Mouse (Mus musculus): Measurements from ENCODE around the gene Rcor2. TPM values are rescaled to one million over a fixed set of nuclear protein-coding genes. Genes with fewer than 3 reads are reported as not detected.

Gene Rcor2
- polyA plus RNA-seq, 1 experiment from 2014 or later: 30.0 TPM

DNA sequence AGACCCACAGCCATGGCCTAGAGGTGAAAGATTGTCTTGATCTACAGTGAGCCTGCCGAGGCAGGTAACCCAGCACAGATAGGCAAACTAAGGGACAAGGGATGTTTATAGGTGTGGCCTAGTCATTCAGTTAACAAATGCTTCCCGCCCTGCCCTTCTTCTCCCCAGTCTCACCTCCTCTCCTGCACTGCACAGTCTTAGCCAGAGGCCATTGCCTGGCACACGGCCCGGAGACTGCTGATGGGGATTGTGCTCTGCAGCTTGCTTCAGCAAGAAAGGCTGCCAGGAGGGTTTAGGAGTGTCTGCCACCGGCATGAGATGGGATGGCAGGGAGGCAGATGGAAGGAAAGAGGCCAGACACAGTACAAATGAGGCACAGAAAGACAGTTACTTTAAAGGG, 9.2 kb upstream of the Rcor2 start:
- no peak overlapping the region for H3K9ac ChIP-seq (ENCODE audit: low read length)
- DNase-seq (ENCODE audit: low spot score) (no peak), ATAC-seq (ENCODE audit: insufficient number of reproducible peaks, low FRiP score, low TSS enrichment, low read depth) (no peak)
- no peak overlapping the region for H3K4me2 ChIP-seq (ENCODE audit: low read depth, severe bottlenecking)
- H3K27me3 ChIP-seq (ENCODE audit: control insufficient read depth, insufficient read depth, low read length): no peaks in the 10 kb centered on the region
- H3K9me3 ChIP-seq (ENCODE audit: control insufficient read depth, low read length): no peaks in the 10 kb centered on the region; the same call in 1 of the 2 replicates
- WGBS: 84% methylated on average over 5 of the region's 5 CpGs
- H3K4me3 ChIP-seq (ENCODE audit: low read depth, low read length): no peak overlapping the region
- no peaks in the 10 kb centered on the region for H3K36me3 ChIP-seq (ENCODE audit: control insufficient read depth, insufficient read depth, low read length)
- H3K4me1 ChIP-seq (ENCODE audit: control insufficient read depth, insufficient read depth, low read length): no peaks in the 10 kb centered on the region
- H3K27ac ChIP-seq (replicated peaks; ENCODE audit: low read depth, low read length): no peak overlapping the region

- WGBS: 96% methylated on average over 1 of the region's 1 CpGs
- no peak overlapping the region for H3K27ac ChIP-seq (replicated peaks; ENCODE audit: low read depth, low read length)
- H3K4me2 ChIP-seq (ENCODE audit: low read depth, severe bottlenecking): no peak overlapping the region
- H3K4me1 ChIP-seq (ENCODE audit: control insufficient read depth, insufficient read depth, low read length): peaks cover 25% of the 10 kb centered on the region
- H3K27me3 ChIP-seq (ENCODE audit: control insufficient read depth, insufficient read depth, low read length): no peaks in the 10 kb centered on the region
- DNase-seq (ENCODE audit: low spot score) (no peak), ATAC-seq (ENCODE audit: insufficient number of reproducible peaks, low FRiP score, low TSS enrichment, low read depth) (no peak)
- H3K4me3 ChIP-seq (ENCODE audit: low read depth, low read length): no peak overlapping the region
- H3K36me3 ChIP-seq (ENCODE audit: control insufficient read depth, insufficient read depth, low read length): no peaks in the 10 kb centered on the region
- no peak overlapping the region for H3K9ac ChIP-seq (ENCODE audit: low read length)
- no peaks in the 10 kb centered on the region for H3K9me3 ChIP-seq (ENCODE audit: control insufficient read depth, low read length)
These were observed 5.6 kb upstream of the Rcor2 start for GRCm38 (mm10) chr19:7261476-7261875.

- no peaks in the 10 kb centered on the region for H3K27me3 ChIP-seq (ENCODE audit: control insufficient read depth, insufficient read depth, low read length)
- no peak overlapping the region for H3K9ac ChIP-seq (ENCODE audit: low read length)
- H3K36me3 ChIP-seq (ENCODE audit: control insufficient read depth, insufficient read depth, low read length): no peaks in the 10 kb centered on the region
- DNase-seq (ENCODE audit: low spot score): no peak
- H3K4me1 ChIP-seq (ENCODE audit: control insufficient read depth, insufficient read depth, low read length): peaks cover 30% of the 10 kb centered on the region
- WGBS: 92% methylated on average over 3 of the region's 3 CpGs
- H3K4me2 ChIP-seq (ENCODE audit: low read depth, severe bottlenecking): no peak overlapping the region
- H3K4me3 ChIP-seq (ENCODE audit: low read depth, low read length): no peak overlapping the region
- no peak for ATAC-seq (ENCODE audit: insufficient number of reproducible peaks, low FRiP score, low TSS enrichment, low read depth)
- H3K9me3 ChIP-seq (ENCODE audit: control insufficient read depth, low read length): no peaks in the 10 kb centered on the region
- H3K27ac ChIP-seq (replicated peaks; ENCODE audit: low read depth, low read length): no peak overlapping the region
These were observed 5.2 kb upstream of the Rcor2 start for GRCm38 (mm10) chr19:7261964-7262363.

- no peak for DNase-seq (ENCODE audit: low spot score)
- Histone ChIP-seq H3K4me1 (ENCODE audit: control insufficient read depth, insufficient read depth, low read length) (peaks cover 36% of the 10 kb centered on the region), H3K27me3 (ENCODE audit: control insufficient read depth, insufficient read depth, low read length) (no peaks in the 10 kb centered on the region), H3K4me3 (ENCODE audit: low read depth, low read length) (no peak overlapping the region), H3K4me2 (ENCODE audit: low read depth, severe bottlenecking) (no peak overlapping the region), H3K9ac (ENCODE audit: low read length) (no peak overlapping the region), H3K36me3 (ENCODE audit: control insufficient read depth, insufficient read depth, low read length) (no peaks in the 10 kb centered on the region), H3K27ac (replicated peaks; ENCODE audit: low read depth, low read length) (no peak overlapping the region), H3K9me3 (ENCODE audit: control insufficient read depth, low read length) (no peaks in the 10 kb centered on the region)
- WGBS: 93% methylated on average over 1 of the region's 1 CpGs
- ATAC-seq (ENCODE audit: insufficient number of reproducible peaks, low FRiP score, low TSS enrichment, low read depth): no peak
These were observed 4.5 kb upstream of the Rcor2 start for GRCm38 (mm10) chr19:7262592-7262991.

DNA sequence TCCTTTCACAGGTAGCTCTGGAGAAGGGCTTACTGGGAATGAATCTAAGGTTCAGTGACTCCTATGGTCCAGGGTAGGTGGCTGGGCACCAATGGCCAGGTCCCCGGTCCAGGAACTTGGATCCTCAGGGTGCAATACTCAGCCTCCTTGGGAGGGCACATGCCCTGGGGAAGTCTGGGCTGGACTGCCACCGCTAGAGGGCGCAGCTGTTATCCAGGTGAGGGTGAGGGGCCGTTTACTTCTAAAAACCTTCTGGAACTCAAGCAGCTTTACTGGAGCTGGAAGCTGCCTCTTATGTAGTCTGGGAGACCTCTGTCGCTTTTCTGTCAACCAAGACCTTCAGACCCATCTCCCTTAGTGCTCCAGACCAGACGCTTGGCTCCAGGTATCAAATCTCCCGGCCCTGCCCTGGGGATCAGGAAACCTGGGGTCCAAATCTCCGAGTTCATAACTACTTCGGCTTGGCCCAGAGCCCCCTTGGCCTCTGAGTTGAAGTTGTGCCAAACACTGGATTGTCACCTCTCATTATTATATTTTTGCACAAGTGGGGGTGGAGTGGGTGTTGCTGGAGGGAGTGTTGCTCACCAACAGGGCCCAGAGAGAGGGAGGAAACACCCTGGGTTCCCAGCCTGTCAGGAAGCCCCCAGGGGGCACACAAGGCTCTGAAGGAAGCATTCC, 2.9 kb upstream of the Rcor2 start:
- no peaks in the 10 kb centered on the region for H3K9me3 ChIP-seq (ENCODE audit: control insufficient read depth, low read length)
- no peaks in the 10 kb centered on the region for H3K36me3 ChIP-seq (ENCODE audit: control insufficient read depth, insufficient read depth, low read length)
- ATAC-seq (ENCODE audit: insufficient number of reproducible peaks, low FRiP score, low TSS enrichment, low read depth): no peak
- DNase-seq (ENCODE audit: low spot score): peak; percentile 93
- no peak overlapping the region for H3K4me2 ChIP-seq (ENCODE audit: low read depth, severe bottlenecking)
- WGBS: 22% methylated on average over 9 of the region's 9 CpGs
- no peak overlapping the region for H3K4me3 ChIP-seq (ENCODE audit: low read depth, low read length)
- H3K27me3 ChIP-seq (ENCODE audit: control insufficient read depth, insufficient read depth, low read length): no peaks in the 10 kb centered on the region
- H3K9ac ChIP-seq (ENCODE audit: low read length): no peak overlapping the region; the same call in 1 of the 2 replicates
- peak overlapping the region; percentile 0; the same call in 1 of the 2 replicates for H3K27ac ChIP-seq (replicated peaks; ENCODE audit: low read depth, low read length)
- peaks cover 39% of the 10 kb centered on the region for H3K4me1 ChIP-seq (ENCODE audit: control insufficient read depth, insufficient read depth, low read length)

- Histone ChIP-seq H3K4me1 (ENCODE audit: control insufficient read depth, insufficient read depth, low read length) (peaks cover 43% of the 10 kb centered on the region), H3K9ac (ENCODE audit: low read length) (peak overlapping the region; percentile 36; the same call in 1 of the 2 replicates), H3K27me3 (ENCODE audit: control insufficient read depth, insufficient read depth, low read length) (no peaks in the 10 kb centered on the region), H3K4me2 (ENCODE audit: low read depth, severe bottlenecking) (no peak overlapping the region), H3K4me3 (ENCODE audit: low read depth, low read length) (no peak overlapping the region), H3K36me3 (ENCODE audit: control insufficient read depth, insufficient read depth, low read length) (no peaks in the 10 kb centered on the region), H3K9me3 (ENCODE audit: control insufficient read depth, low read length) (no peaks in the 10 kb centered on the region), H3K27ac (replicated peaks; ENCODE audit: low read depth, low read length) (peak overlapping the region; percentile 2; the same call in 1 of the 2 replicates)
- 18% methylated on average over 6 of the region's 6 CpGs for WGBS
- ATAC-seq (ENCODE audit: insufficient number of reproducible peaks, low FRiP score, low TSS enrichment, low read depth) (no peak), DNase-seq (ENCODE audit: low spot score) (no peak)
These were observed 2.3 kb upstream of the Rcor2 start for GRCm38 (mm10) chr19:7264766-7265331.

GRCm38 (mm10) chr19:7265478-7266191, 1.5 kb upstream of the Rcor2 start:
- peak; percentile 69 for DNase-seq (ENCODE audit: low spot score)
- 18% methylated on average over 14 of the region's 14 CpGs for WGBS
- H3K9me3 ChIP-seq (ENCODE audit: control insufficient read depth, low read length): no peaks in the 10 kb centered on the region
- no peaks in the 10 kb centered on the region for H3K27me3 ChIP-seq (ENCODE audit: control insufficient read depth, insufficient read depth, low read length)
- H3K36me3 ChIP-seq (ENCODE audit: control insufficient read depth, insufficient read depth, low read length): peaks cover 4% of the 10 kb centered on the region
- H3K9ac ChIP-seq (ENCODE audit: low read length): no peak overlapping the region
- no peak overlapping the region for H3K4me3 ChIP-seq (ENCODE audit: low read depth, low read length)
- 0 out of 2 replicates have a peak overlapping the region, but pooled peaks have one; percentile 3 for H3K4me2 ChIP-seq (ENCODE audit: low read depth, severe bottlenecking)
- no peak for ATAC-seq (ENCODE audit: insufficient number of reproducible peaks, low FRiP score, low TSS enrichment, low read depth)
- peaks cover 46% of the 10 kb centered on the region for H3K4me1 ChIP-seq (ENCODE audit: control insufficient read depth, insufficient read depth, low read length)
- peak overlapping the region; percentile 57; the same call in 1 of the 2 replicates for H3K27ac ChIP-seq (replicated peaks; ENCODE audit: low read depth, low read length)

GRCm38 (mm10) chr19:7266421-7266831, 699 bp upstream of the Rcor2 start:
- Histone ChIP-seq H3K27ac (replicated peaks; ENCODE audit: low read depth, low read length) (0 out of 2 replicates have a peak overlapping the region, but pooled peaks have one; percentile 98), H3K36me3 (ENCODE audit: control insufficient read depth, insufficient read depth, low read length) (peaks cover 11% of the 10 kb centered on the region), H3K27me3 (ENCODE audit: control insufficient read depth, insufficient read depth, low read length) (no peaks in the 10 kb centered on the region), H3K4me3 (ENCODE audit: low read depth, low read length) (no peak overlapping the region), H3K4me2 (ENCODE audit: low read depth, severe bottlenecking) (no peak overlapping the region), H3K9ac (ENCODE audit: low read length) (no peak overlapping the region; the same call in 1 of the 2 replicates), H3K9me3 (ENCODE audit: control insufficient read depth, low read length) (no peaks in the 10 kb centered on the region), H3K4me1 (ENCODE audit: control insufficient read depth, insufficient read depth, low read length) (peaks cover 46% of the 10 kb centered on the region)
- WGBS: 46% methylated on average over 4 of the region's 4 CpGs
- DNase-seq (ENCODE audit: low spot score): peak; percentile 53
- no peak for ATAC-seq (ENCODE audit: insufficient number of reproducible peaks, low FRiP score, low TSS enrichment, low read depth)

Measured in limb, embryonic 11.5 days (tissue).